Comparison of ENCODE assay signal across 17 mouse cellular contexts in genomic region chr3:126261270-126261669, GRCm38 (mm10).
DNase-seq lines count a peak whose midpoint lies in the region; ATAC-seq and TF ChIP-seq lines count a peak whose summit lies in the region.
"Had no signal": no experiment of that assay in that cellular context is flagged by ENCODE, and none has a peak within 500 bp of the region (broad histone marks: within the 10 kb centered on the region; RNA-seq: fewer than 3 reads in every experiment).

No protein-coding gene starts in this region.

- peak; percentile 42 for DNase-seq in heart, adult 11 months
- DNase-seq in heart, postnatal 36 days: no peak
- no peak for DNase-seq in liver, postnatal 0 days
- no peak for DNase-seq in liver, embryonic 11.5 days (ENCODE audit: low spot score)
- peak; percentile 23 for DNase-seq in R1 (ENCODE audit: low read depth, low spot score)
- peak; percentile 2 for DNase-seq in mesoderm, embryonic 11.5 days (ENCODE audit: low read depth, low spot score)
- no peak for DNase-seq in cerebellum, adult 8-10 months
- DNase-seq: B cell, adult 2 months; cerebellum, adult 9-11 months; kidney, adult 11 months; lung, postnatal 14 days; right cerebral cortex, adult 18-20 months had no signal

- H3K27me3 ChIP-seq in liver, postnatal 0 days (ENCODE audit: insufficient read depth, low read length): no peaks in the 10 kb centered on the region
- H3K27me3 ChIP-seq in liver, embryonic 11.5 days (replicated peaks; ENCODE audit: control insufficient read depth, insufficient read depth, low read length): no peaks in the 10 kb centered on the region
- H3K27me3 ChIP-seq: forebrain, embryonic 15.5 days; midbrain, embryonic 15.5 days; neural tube, embryonic 12.5 days had no signal

- TF ChIP-seq CTCF in liver, postnatal 0 days (IDR thresholded peaks at IDR 0.05; ENCODE audit: low read depth): 0 out of 2 replicates have a peak, but pooled peaks have one; percentile 5

- no peak for TF ChIP-seq EP300 in liver, postnatal 0 days (IDR thresholded peaks at IDR 0.05; ENCODE audit: low read depth)

- H3K27ac ChIP-seq in liver, postnatal 0 days (ENCODE audit: low read depth): no peak overlapping the region
- H3K27ac ChIP-seq in liver, embryonic 11.5 days (ENCODE audit: low read depth, low read length): no peak overlapping the region
- H3K27ac ChIP-seq: forebrain, embryonic 15.5 days; midbrain, embryonic 15.5 days; neural tube, embryonic 12.5 days had no signal

- intact Hi-C loops in heart, postnatal 36 days (cut with DNase I): no loop called here

- no peak overlapping the region for H3K4me2 ChIP-seq in liver, postnatal 0 days (ENCODE audit: low read depth, low read length)
- no peak overlapping the region for H3K4me2 ChIP-seq in liver, embryonic 11.5 days
- H3K4me2 ChIP-seq: forebrain, embryonic 15.5 days; heart, embryonic 11.5 days; midbrain, embryonic 15.5 days; neural tube, embryonic 12.5 days had no signal

- H3K4me1 ChIP-seq in liver, postnatal 0 days (ENCODE audit: insufficient read depth): no peaks in the 10 kb centered on the region
- H3K4me1 ChIP-seq in liver, embryonic 11.5 days (replicated peaks; ENCODE audit: control insufficient read depth, insufficient read depth, low read length): no peaks in the 10 kb centered on the region
- H3K4me1 ChIP-seq: forebrain, embryonic 15.5 days; midbrain, embryonic 15.5 days; neural tube, embryonic 12.5 days had no signal

- no peaks in the 10 kb centered on the region for H3K9me3 ChIP-seq in liver, postnatal 0 days (ENCODE audit: low read length)
- H3K9me3 ChIP-seq in liver, embryonic 11.5 days (ENCODE audit: control insufficient read depth, low read length): no peaks in the 10 kb centered on the region
- H3K9me3 ChIP-seq: forebrain, embryonic 15.5 days; midbrain, embryonic 15.5 days; neural tube, embryonic 12.5 days had no signal

- no peak for ATAC-seq in liver, postnatal 0 days
- no peak for ATAC-seq in liver, embryonic 11.5 days (replicated peaks; ENCODE audit: low FRiP score)
- ATAC-seq in erythroid progenitor cell, adult 5-6 weeks (replicated peaks; ENCODE audit: low FRiP score, poor library complexity, severe bottlenecking): no peak
- ATAC-seq: forebrain, embryonic 15.5 days; midbrain, embryonic 15.5 days had no signal

- H3K4me3 ChIP-seq in liver, postnatal 0 days (ENCODE audit: low read depth, low read length): no peak overlapping the region
- H3K4me3 ChIP-seq in liver, embryonic 11.5 days (ENCODE audit: low read depth, low read length): no peak overlapping the region
- H3K4me3 ChIP-seq: forebrain, embryonic 15.5 days; midbrain, embryonic 15.5 days; neural tube, embryonic 12.5 days had no signal

- H3K9ac ChIP-seq in liver, postnatal 0 days (replicated peaks): no peak overlapping the region
- H3K9ac ChIP-seq in liver, embryonic 11.5 days (ENCODE audit: low read depth, low read length): no peak overlapping the region
- H3K9ac ChIP-seq: forebrain, embryonic 15.5 days; midbrain, embryonic 15.5 days; neural tube, embryonic 12.5 days had no signal

- WGBS in liver, postnatal 0 days (ENCODE audit: insufficient replicate concordance): 86% methylated on average over 8 of the region's 8 CpGs
- 74% methylated on average over 7 of the region's 8 CpGs for WGBS in liver, embryonic 11.5 days

- no peaks in the 10 kb centered on the region for H3K36me3 ChIP-seq in liver, postnatal 0 days (replicated peaks; ENCODE audit: insufficient read depth, low read length)
- H3K36me3 ChIP-seq in liver, embryonic 11.5 days (ENCODE audit: control insufficient read depth, insufficient read depth, low read length): no peaks in the 10 kb centered on the region
- H3K36me3 ChIP-seq: forebrain, embryonic 15.5 days; midbrain, embryonic 15.5 days; neural tube, embryonic 12.5 days had no signal

Comparison
In these comparisons a context has a peak if more than half of its experiments do, and no peak if none do; other contexts are left out.
1. DNase-seq: peak in heart, adult 11 months (single experiment), R1 (single experiment) and mesoderm, embryonic 11.5 days (single experiment); none in heart, postnatal 36 days (0 of 2), liver, postnatal 0 days (single experiment), liver, embryonic 11.5 days (single experiment) and cerebellum, adult 8-10 months (single experiment).